Mouse (Mus musculus) thymus, postnatal 4 days (tissue): ENCODE measurements around the gene Rsu1.
A peak's percentile ranks its signal among the peaks of the same experiment; 100 is the strongest.
"Not testable (repeated sequence)": the region's sequence is repeated elsewhere in the genome, so short reads cannot be mapped to it uniquely, and the experiment has no call there.

Source experiments
- DNase-seq: peaks from one replicate; pipeline ENCODE4 v3.0.0; 2021

Gene Rsu1

DNA sequence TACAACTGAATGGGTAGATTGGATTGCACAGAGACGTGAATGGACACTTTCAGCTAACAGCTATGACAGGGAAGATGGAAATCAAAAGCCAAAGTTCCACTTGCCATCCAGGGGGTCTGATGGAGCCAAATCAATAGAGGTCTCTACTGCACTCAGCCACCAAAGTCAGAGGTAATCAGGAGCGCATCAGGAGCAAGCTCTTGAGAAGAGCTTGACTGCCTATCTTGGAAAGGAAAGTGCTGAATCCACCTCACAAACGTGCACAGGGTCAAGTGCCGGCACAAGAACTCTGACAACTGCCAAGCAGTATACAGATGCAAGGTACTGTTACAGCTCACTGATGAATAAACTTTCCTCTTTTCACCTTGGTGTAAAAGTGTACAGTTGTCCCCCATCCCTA is 47.8 kb downstream of the Rsu1 start:
- no peak for DNase-seq

GRCm38 (mm10) chr2:13220141-13220540 is 51.1 kb downstream of the Rsu1 start:
- DNase-seq, result no peak

DNA sequence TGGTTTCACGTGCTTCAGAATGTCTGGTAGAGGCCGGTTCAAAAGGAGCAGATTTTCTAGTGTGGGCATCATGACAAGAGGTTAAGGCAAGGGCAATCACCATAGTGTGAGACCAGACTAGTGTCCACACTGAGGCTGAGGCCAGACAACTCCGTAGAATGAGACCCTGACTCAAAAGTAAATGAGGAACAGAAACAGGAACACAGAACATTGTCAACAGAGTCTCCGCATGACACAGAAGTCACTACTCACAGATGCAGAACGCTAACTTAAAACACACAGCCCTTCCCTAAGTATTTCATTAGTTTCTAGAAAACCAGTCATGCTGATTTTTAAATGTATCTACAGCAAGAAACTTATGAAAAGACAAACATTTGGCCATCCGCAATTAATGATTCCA is 53.1 kb downstream of the Rsu1 start:
- DNase-seq, result no peak

DNA sequence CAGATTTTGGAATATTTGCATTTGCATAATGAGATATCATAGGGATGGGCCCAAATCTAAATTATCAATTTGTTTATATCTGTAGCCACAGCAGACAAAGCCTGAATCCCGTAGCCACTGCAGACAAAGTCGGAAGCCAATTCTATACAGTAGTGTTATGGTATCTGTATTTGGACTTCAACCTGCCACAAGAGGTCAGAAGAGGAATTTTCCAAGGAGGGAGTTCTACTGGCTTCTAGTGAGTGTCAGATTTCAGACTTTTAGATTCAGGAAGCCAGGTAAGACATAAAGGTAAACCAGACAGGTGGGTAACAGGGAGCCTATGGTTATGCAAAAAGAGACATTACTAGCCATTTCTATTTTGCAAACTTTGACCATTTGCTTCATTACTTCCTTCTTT is 64.4 kb downstream of the Rsu1 start:
- DNase-seq, result no peak

DNA sequence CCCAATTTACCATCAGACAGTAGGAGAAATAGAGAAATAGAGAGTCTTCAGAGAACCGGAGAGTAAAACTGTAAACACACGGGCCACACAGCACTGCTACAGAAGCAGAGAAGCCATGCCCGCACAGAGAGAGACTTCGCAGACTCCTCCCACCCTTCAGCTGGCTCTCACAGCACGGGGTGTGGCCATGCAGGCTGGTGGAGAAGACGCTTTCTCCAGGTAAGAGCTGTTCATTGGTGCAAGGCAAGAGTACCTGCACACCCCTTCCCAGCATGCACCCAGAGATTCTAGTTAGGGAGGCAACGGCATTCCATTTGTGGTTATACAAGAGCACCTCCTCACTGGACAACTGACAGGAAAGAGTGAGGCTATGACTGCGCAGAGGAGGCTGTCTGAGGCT is 64.8 kb downstream of the Rsu1 start:
- no peak for DNase-seq

- DNase-seq, result no peak
Observed at GRCm38 (mm10) chr2:13202805-13203475, 68.3 kb downstream of the Rsu1 start.

DNA sequence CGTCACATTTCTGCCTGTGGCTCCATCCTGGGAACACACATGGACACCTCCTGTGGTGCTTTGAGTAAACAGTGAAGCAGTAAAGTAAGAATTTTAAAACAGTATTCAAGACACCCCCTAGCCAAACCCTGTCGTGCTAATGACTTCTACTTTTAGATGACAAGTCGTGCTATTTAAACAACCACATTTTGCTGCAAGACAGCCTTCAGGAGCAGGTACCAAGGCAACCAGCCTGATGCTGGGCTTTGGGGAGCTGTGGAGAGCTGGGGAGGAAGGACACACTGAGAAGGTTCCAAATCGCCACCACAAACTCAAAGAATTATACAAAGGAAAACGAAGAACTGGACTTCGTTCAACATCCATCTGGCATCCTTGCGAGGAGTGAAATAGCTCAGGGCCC is 71.5 kb downstream of the Rsu1 start:
- no peak for DNase-seq

GRCm38 (mm10) chr2:13199033-13199432 is 72.2 kb downstream of the Rsu1 start:
- no peak for DNase-seq

GRCm38 (mm10) chr2:13195540-13195939 is 75.7 kb downstream of the Rsu1 start:
- no peak for DNase-seq

- no peak for DNase-seq
Observed at GRCm38 (mm10) chr2:13192157-13192556, 79.1 kb downstream of the Rsu1 start.

DNA sequence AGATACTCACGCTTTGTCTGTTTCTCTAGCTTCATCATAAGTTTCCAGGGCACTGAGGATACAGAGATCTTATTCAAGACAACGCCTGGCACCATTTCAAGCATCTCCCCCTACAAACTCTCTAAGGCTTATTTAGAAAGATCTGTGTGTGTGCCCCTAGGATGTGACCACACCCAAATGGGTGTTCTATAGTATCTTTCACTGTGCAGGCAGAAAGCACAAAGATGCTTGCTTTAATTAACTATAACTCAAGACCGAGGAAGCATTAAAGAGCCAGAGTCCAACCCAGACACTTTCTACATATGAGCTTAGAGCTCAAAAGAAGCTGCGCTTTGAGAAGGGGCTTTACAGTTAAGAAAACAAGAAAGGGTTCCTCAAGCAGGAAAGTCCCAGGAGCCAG is 80.4 kb downstream of the Rsu1 start:
- DNase-seq, result no peak

GRCm38 (mm10) chr2:13188831-13189495 is 82.3 kb downstream of the Rsu1 start:
- no peak for DNase-seq

DNA sequence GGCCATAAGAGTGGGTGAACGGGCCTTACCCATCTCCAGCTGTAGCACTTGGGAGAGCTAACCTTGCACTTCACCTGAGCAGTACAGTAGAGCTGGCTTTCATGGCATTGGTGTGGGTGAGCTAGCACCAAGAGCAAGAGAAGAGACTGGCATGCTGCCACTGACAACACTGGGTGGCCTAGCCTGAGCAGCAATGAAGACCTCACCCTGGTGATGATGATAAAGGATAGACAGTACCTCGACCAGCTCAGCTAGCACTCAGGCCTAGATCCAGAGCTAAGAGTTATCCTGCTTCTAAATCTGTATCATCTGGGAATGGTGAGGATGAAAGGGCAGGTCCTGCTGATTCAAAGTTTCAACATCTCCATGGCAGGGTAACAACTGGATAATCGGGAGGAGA is 88.1 kb downstream of the Rsu1 start:
- DNase-seq, result no peak

DNA sequence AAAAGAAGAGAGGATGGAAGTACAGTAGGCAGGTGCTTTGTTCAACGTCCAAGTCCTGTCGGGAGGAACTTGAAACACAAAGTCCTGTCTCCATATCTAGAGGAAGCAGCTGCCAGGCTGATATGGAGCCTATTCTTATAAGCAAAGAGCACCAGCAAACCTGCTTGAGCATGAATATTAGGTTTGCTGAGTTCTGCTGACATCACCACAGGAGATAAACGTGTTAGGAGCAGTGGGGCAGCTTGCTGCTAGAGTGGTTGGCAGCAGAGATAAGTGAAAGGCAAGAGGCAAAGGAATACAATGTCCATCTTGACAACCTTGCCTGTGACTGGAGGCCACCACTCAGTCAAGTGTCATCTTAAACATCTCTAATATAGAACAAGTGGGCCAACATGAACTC is 89.3 kb downstream of the Rsu1 start:
- not testable (repeated sequence) for DNase-seq

- no peak for DNase-seq
Observed at GRCm38 (mm10) chr2:13177698-13178395, 93.4 kb downstream of the Rsu1 start.

DNA sequence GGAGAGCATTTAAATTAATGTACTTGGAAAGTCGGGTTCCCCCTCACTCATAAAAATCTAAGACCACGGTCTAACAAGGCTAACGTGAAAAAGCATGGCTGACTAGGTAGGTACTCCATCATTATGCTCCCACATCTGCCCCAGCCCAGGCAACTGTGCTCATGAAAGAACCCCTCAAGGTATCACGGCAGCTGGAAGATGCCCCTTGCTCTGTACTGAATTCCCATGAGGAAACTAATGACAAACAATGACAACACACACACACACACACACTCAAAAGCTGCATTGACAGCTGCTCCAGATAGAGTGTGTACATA is 95.0 kb downstream of the Rsu1 start:
- no peak for DNase-seq

GRCm38 (mm10) chr2:13175536-13176303 is 95.5 kb downstream of the Rsu1 start:
- no peak for DNase-seq

DNA sequence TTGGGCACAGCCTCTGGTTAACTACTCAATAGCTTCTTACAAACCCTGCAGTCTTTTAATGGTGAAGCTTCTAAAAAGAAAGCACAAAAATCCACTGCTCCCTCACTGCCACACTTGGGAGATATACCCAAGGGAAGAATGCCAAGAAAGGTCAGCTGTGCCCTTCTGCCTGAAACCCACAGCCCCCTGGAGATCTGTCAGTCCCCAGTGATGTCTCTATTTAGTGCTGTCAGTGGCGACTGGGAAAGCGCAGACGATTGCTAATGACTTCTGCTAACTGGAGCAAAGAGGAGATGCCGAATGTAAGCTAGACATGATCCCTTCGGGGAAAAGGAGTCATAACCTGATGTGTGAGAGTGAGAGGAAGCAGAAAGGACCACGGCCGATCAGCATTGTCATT is 96.8 kb downstream of the Rsu1 start:
- no peak for DNase-seq

GRCm38 (mm10) chr2:13170651-13171050 is 100.6 kb downstream of the Rsu1 start:
- DNase-seq, result no peak

- no peak for DNase-seq
Observed at GRCm38 (mm10) chr2:13169962-13170361, 101.3 kb downstream of the Rsu1 start.

GRCm38 (mm10) chr2:13169158-13169890 is 101.9 kb downstream of the Rsu1 start:
- DNase-seq, result no peak

DNA sequence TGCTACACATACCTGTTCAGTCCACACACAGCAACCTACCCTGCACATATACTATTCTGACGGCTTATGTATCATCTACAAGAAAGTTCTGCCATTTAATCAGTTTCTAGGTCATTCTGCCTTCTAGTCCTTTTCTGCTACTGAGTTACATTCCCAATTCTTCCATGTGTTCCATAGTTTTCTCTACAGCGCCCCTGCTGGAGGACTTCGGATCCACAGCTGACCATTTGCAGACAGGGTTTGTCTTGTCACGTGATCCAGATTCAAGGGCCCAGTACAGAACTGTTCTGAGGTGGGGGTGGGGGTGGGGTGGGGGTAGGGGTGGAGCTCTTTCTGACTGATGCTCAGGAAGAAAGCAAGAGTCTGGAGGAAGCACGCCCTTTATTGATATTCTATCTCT is 102.5 kb downstream of the Rsu1 start:
- DNase-seq, result peak; percentile 20

GRCm38 (mm10) chr2:13161717-13162116 is 109.5 kb downstream of the Rsu1 start:
- DNase-seq, result no peak
